Mouse (Mus musculus): ENCODE data around the gene Slc16a3.

The Slc16a3 gene

DNA sequence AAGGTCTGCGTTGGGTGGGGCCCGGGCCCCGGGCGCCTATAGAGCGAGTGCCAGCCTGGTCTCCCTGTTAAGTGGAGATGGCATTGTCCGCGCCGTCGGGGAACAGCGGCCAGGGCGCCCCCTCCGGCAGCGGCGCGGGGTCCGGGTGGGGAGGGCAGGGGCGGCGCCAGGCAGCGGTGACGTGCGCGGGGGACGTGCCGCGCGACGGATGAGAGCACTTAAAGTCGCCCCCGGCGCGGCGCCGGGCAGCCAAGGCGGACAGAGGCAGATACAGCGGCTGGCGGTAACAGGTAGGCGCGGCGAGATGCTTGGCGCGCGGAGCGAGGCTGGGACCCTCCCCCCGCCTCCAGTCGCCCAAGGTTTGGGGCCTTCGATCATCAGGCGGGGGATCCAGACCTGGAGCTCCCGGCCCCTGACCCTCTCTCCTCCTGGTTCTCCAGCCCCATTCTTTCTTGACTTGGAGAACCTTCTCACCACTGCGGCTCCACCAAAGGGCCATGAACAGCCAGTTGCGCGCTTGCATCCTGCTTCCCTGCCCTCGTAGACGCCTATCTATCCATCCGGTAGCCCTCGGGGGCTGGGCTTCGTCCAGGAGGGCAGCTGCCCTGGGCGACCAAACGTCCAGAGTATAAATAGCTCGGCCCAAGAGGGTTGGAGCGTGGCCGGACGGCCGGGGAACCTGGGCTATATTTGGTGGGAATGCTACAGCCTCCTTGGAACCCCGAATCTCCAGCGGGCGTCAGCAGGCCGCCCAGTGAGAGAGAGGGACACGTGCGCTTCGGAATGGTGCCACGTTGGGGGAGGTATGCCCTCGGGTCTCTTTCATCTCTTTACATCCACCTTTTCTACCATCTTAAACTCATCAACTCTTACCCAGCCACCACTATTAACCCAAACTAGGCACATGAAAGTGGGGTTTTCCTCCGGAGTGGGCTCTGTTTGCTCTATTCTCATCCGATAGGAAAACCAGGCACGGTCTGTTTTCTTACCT is 876 bp downstream of the Slc16a3 start:
- DNase-seq, result no peak

DNA sequence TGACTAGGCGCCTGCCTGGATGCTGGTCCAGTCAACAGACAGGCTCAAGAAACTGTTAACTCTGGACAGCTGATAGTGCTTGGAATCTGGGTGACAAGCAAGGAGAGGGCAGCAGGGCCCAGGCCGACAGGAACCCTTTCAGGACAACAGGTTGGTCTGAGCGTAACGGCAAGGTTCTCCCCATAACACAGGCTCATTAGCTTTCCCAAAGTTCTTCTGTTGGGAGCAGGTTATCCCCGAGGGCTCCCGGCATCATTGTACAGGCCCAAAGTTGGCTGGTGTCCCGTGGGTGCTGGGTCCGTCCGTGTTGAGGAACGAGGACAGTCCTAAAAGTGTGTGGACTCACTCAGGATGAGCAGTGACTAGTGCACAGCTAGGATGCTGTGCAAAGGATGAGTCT is 1.6 kb downstream of the Slc16a3 start:
- no peak for DNase-seq

DNA sequence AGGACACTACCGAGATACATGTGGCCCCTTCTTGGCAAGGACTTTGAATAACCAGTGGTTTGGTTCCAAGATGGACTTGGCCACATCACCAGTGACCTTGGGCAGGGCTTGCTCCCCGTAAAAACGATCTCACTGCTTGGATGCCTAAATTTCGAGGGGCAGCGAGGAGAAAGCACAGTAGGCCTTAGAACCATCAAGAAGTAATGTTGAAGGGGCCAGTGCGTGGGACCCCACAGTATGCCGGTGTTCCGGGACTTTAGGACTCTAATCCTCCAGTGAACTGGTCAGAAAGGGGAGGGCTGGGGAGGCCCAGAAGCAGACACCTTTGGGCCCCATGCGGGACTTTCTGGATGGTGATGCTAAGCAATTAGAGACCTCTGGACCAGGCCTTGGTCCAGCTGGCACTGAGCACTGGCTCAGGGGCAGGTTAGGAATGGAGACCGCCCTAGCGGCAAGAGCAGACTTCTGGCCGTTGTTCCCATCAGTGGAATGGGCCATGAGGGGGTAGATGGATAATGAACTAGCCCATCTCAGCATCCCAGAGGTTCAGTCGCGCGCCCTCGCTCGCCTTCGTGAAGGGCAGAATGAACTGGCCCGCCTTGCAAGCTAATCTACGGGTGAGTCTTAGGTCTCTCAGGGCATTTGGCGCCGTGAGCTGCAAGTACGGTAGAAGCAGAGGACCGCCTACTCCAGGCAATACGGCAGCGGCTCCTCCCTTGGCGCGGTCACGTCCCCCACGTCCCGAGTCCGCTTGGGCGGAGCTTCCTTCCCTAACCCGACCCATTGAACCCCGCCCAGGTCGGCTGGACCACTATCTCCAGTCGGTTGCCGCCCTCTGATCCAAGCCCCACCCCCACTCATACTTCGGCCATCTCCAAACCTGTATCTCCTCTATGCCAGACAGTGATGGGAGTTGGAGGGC is 2.3 kb downstream of the Slc16a3 start:
- DNase-seq, result peak; percentile 89

- DNase-seq, result no peak
These were observed 3.0 kb downstream of the Slc16a3 start for GRCm38 (mm10) chr11:120951237-120951636.

DNA sequence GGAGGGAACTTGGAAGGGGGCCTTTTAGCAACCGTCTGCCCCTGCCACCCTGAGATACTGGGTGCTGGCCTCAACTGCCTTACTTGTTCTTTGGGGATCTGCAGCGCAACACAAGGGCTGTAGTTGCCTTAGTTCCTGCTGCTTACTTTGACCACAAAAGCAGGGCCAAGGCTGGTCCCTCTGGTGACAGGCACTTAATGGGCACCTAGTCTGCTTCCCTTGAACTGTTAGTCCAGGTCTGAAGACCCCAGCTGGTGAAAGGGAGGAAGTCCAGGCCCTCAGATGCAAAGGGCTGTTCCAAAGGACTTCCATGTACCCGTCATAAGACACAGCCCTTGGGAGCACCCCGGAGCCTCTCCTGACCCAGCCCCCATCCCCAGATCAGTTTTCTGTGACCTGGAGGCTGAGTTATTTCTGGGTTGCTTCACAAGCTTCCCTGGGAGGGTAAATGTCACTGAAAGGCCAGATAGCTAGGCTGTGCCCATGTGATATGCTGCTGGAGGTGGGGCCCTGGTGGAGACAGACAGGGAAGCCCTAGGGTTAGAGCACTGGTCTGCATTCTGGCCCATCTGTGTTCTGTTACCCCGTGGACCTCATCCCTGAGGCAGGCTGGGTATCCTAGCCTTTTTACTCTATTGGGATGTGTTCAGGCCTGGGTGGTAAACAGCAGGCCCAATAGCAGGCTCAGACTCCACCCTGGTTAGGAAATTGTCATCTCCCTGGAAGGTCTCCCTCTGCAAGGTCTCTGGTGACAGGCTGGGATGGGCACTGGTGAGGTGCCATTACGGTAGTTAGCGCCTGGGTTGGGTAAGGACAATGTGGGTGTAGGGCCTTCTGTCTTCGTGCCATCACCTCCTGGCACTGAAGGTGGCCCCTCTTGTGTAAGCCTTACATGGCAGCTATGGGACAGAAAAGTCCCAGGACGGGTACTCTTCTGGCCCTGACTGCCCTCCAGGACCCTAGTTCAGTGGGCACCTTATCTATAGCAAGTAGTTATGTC is 3.8 kb downstream of the Slc16a3 start:
- DNase-seq, result no peak

DNA sequence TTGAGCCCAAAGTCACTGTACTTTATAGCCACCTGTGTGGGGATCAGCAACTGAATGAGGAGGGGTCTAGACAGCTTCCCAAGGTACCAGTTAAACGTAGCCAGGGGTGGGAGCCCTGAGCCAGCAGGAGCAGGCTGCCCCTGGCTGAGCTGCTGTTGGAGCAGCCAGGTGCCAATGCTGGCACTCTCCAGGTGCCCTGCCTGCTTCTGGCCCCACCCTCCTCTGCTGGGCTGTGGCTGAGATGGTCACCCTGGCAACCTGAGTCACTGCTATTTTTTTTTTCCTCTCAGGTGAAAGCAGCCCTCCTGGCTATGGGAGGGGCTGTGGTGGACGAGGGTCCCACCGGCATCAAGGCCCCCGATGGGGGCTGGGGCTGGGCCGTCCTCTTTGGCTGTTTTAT is 6.7 kb downstream of the Slc16a3 start:
- no peak for DNase-seq

- no peak for DNase-seq
These were observed 7.4 kb downstream of the Slc16a3 start for GRCm38 (mm10) chr11:120955701-120956100.

DNA sequence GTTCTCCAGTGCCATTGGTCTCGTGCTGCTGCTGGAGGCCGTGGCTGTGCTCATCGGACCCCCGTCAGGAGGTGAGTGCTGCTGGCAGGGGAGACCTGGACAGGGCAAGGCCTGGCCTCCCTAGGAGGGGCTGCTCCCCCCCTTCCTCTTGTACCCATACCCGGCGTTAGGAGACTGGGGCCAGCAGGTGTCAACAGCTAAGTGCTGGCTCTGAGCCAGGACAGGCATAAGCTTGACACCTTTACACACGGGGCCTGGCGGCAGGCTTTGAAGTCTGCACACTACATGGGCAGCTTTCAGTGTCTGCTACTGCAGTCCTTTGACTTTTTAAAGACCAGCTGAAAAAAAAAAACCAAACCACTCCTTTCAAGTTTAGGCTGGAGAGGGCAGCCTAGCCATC is 8.8 kb downstream of the Slc16a3 start:
- DNase-seq, result no peak

DNA sequence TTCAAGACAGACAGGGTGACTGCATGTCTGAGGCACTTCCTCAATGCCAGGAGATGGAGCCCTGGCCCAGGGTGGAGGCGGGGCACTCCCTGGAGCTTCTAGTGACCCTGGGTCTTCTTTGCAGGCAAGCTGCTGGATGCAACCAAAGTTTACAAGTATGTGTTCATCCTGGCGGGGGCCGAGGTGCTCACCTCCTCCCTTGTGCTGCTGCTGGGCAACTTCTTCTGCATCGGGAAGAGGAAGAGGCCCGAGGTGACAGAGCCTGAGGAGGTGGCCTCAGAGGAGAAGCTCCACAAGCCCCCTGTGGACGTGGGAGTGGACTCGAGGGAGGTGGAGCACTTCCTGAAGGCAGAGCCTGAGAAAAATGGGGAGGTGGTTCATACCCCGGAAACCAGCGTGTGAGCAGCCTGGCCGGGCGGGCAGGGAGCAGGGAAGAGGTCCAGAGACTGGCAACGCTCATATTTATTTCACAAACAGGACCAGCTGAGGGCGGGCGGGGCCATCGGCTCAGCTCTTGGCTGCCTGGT is 9.5 kb downstream of the Slc16a3 start:
- DNase-seq, result no peak

DNA sequence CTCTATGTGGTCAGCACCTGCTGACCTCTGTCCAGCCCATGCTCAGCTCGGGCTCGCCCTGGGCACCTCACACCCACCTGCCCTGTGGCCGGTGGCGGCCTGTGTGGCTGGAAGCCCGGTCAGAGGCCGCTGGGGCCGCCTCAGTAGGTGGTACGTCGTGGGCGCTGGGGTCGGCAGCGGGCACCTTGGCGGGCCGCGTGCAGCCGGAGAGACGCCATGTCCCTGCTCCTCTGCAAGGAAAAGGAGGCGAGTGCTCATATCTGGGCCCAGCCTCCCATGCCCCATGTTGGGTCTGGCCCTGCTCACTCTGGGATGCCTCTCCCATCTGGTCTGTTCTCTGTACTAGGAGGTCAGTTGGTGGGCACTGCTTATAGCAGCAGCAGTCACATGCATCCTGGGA is 10.8 kb downstream of the Slc16a3 start:
- DNase-seq, result no peak

GRCm38 (mm10) chr11:120959564-120959963 is 11.3 kb downstream of the Slc16a3 start:
- no peak for DNase-seq

DNA sequence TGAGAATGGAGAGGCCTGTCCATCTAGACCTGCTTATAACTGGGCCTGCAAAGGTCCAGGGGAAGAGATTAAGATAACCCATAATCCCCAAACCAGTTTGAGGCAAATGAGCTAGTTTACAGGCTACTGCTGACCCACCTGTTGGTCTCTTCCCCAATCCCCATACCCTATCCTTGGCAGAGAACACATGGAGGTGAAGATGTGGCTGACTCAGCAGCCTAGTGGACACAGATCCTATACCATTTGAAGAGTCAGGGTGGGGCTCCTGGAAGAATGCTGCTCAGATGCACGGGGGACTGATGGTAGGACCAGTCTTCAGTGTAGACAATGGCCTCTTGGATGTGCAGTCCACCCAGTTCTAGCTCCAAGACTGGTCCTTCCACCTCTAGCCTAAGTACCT is 12.0 kb downstream of the Slc16a3 start:
- DNase-seq, result no peak

DNA sequence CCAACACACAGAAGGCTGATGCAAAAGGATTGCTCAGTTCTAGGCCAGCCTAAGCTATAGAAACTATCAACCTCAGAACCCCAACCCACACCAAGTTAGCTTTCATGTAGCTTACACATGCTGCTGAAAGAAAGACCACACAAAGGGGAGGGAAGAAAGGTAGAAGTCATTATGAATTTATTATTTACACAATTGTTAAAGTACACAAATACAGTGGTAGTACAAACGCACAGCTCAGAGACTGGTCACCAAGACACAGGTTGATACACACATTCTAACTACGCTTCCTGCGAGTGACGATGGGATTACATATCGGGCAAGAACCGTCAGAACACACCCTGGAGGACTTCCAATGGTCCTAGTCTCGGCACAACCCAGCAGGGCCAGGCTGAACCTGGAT is 13.3 kb downstream of the Slc16a3 start:
- no peak for DNase-seq

GRCm38 (mm10) chr11:120962050-120962771 is 13.9 kb downstream of the Slc16a3 start:
- no peak for DNase-seq

GRCm38 (mm10) chr11:120962909-120963308 is 14.6 kb downstream of the Slc16a3 start:
- DNase-seq, result no peak

- no peak for DNase-seq
These were observed 16.2 kb downstream of the Slc16a3 start for GRCm38 (mm10) chr11:120964195-120965157.

DNA sequence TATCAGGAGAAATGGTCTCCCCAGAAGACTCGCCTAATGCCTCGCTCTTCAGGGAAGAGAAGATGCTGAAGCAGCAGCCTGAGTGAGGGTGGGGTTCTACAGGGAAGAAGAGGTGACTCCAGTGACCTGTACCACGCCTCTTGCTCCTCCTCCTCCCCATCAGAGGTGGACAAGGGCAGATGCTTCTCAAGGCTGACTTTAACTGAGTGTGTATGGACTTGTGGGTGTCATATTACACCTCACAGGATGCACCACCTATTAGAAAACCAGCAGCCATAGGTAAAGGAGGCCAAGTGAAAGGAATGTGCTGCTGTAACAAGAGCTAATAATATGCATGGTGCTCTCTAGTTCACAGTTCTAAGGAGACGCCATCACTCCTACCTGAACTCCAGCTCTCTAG is 17.3 kb downstream of the Slc16a3 start:
- DNase-seq, result no peak

DNA sequence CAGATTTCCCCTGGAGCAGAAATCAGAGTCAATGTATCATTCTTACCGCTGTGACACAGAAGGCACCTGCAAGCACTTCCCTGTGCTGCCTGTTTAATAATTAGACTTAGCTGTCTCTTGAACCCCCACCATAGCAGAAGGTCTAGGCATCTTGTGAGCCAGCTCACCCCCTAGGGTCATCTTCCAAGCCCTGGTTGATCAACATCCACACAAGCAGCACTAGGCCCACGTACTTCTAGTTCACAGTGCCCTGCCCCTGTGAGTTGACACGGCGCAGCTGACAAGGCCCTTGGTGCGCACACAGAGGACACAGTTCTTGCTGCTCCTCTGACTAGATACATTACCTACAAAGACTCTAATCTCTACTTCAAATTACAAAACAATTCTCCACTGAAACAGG is 21.5 kb downstream of the Slc16a3 start:
- peak; percentile 39 for DNase-seq

DNA sequence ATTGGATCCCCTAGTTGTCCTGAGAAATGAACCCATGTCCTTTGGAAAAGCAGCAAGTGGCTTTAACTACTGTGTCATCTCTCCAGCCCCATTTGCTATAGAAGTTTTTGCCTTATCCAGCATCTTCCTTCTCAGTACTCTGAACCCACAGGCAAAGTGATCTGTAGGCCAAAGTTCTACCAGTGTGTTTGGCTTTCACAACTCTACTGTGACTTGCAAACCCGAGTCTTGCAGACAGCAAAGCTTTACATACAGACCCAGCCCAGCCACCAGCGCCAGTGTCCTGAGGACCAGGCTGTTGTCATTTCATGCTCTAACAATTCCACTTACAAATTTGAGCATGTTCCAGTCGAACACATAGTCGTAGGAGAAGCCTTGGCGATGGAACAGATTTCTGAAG is 23.0 kb downstream of the Slc16a3 start:
- DNase-seq, result no peak

- no peak for DNase-seq
These were observed 25.0 kb downstream of the Slc16a3 start for GRCm38 (mm10) chr11:120973318-120973717.
